In genomic region chr13:95805469-95806166, GRCm38 (mm10) we compare ENCODE assay signal across 9 mouse cellular contexts.
DNase-seq lines count a peak whose midpoint lies in the region; ATAC-seq and TF ChIP-seq lines count a peak whose summit lies in the region.
"Had no signal": no experiment of that assay in that cellular context is flagged by ENCODE, and none has a peak within 500 bp of the region (broad histone marks: within the 10 kb centered on the region; RNA-seq: fewer than 3 reads in every experiment).

No protein-coding gene starts in this region.

- peaks cover 14% of the 10 kb centered on the region; the same call in 1 of the 2 replicates for H3K4me1 ChIP-seq in liver, embryonic 15.5 days (replicated peaks)
- H3K4me1 ChIP-seq in cerebellum, adult 2 months (ENCODE audit: control insufficient read depth, insufficient read depth, low read length): peaks cover 4% of the 10 kb centered on the region; the same call in 1 of the 2 replicates

- ATAC-seq in liver, embryonic 15.5 days (ENCODE audit: insufficient read depth): peak; percentile 70

- H3K9me3 ChIP-seq in liver, embryonic 15.5 days (replicated peaks): no peaks in the 10 kb centered on the region
- H3K9me3 ChIP-seq: limb, embryonic 13.5 days had no signal

- H3K27me3 ChIP-seq in liver, embryonic 15.5 days: no peaks in the 10 kb centered on the region
- no peaks in the 10 kb centered on the region for H3K27me3 ChIP-seq in cerebellum, adult 2 months (ENCODE audit: control insufficient read depth, insufficient read depth, low read length)
- H3K27me3 ChIP-seq: limb, embryonic 13.5 days had no signal

- no peak for TF ChIP-seq CTCF in cerebellum, adult 2 months (IDR thresholded peaks at IDR 0.05; ENCODE audit: borderline replicate concordance, insufficient read depth, low read depth, low read length)

- H3K4me3 ChIP-seq in liver, embryonic 15.5 days (replicated peaks): no peak overlapping the region
- no peak overlapping the region for H3K4me3 ChIP-seq in cerebellum, adult 2 months (replicated peaks; ENCODE audit: insufficient read depth, low read depth, low read length)
- H3K4me3 ChIP-seq: limb, embryonic 13.5 days had no signal

- no peaks in the 10 kb centered on the region for H3K36me3 ChIP-seq in liver, embryonic 15.5 days (replicated peaks)
- H3K36me3 ChIP-seq: limb, embryonic 13.5 days had no signal

- TF ChIP-seq POLR2A in cerebellum, adult 2 months (IDR thresholded peaks at IDR 0.05; ENCODE audit: borderline replicate concordance, insufficient read depth, low read length): no peak

- peak; percentile 24 to 28 for DNase-seq in cerebellum, postnatal 14 days
- no peak for DNase-seq in cerebellum, adult 9-10 months
- DNase-seq in adrenal gland, postnatal 36 days: peak; percentile 90 to 93
- DNase-seq in heart, postnatal 4 days: peak; percentile 21
- DNase-seq in yolk sac, embryonic 10.5 days (ENCODE audit: low spot score): peak; percentile 85
- DNase-seq in spleen, postnatal 10 days (ENCODE audit: low spot score in 2 of 2): no peak
- no peak for DNase-seq in cerebellum, adult 2 months

- 41% methylated on average over 13 of the region's 13 CpGs for WGBS in liver, embryonic 15.5 days (ENCODE audit: insufficient replicate concordance)
- 64% methylated on average over 13 of the region's 13 CpGs for WGBS in cerebellum, adult 2 months

- H3K9ac ChIP-seq in liver, embryonic 15.5 days: no peak overlapping the region
- H3K9ac ChIP-seq: limb, embryonic 13.5 days had no signal

- no peak overlapping the region; the same call in 1 of the 2 replicates for H3K27ac ChIP-seq in liver, embryonic 15.5 days (replicated peaks)
- no peak overlapping the region for H3K27ac ChIP-seq in cerebellum, adult 2 months (ENCODE audit: insufficient read depth, low read length)
- H3K27ac ChIP-seq: limb, embryonic 13.5 days had no signal

- peak overlapping the region; percentile 2; the same call in 1 of the 2 replicates for H3K4me2 ChIP-seq in liver, embryonic 15.5 days
- H3K4me2 ChIP-seq: limb, embryonic 13.5 days had no signal

Comparison
In these comparisons a context has a peak if more than half of its experiments do, and no peak if none do; other contexts are left out.
1. DNase-seq: peak in cerebellum, postnatal 14 days (2 of 2), adrenal gland, postnatal 36 days (2 of 2), heart, postnatal 4 days (single experiment) and yolk sac, embryonic 10.5 days (single experiment); none in cerebellum, adult 9-10 months (single experiment), spleen, postnatal 10 days (0 of 2) and cerebellum, adult 2 months (0 of 2).